Mouse (Mus musculus): Measurements from ENCODE around the gene Klhl7. TPM values are rescaled to one million over a fixed set of nuclear protein-coding genes. Genes with fewer than 3 reads are reported as not detected.

Klhl7 gene
- total and polyA plus RNA-seq, 3 experiments, result 13.5 to 19.7 TPM; not detected in 1

- Histone ChIP-seq H3K9ac (ENCODE audit: control insufficient read depth, low read depth, low read length, poor library complexity, severe bottlenecking) (no peak overlapping the region), H3K27me3 (ENCODE audit: control insufficient read depth in 1 of 2, insufficient read depth in 2 of 2, low read length in 2 of 2) (no peaks in the 10 kb centered on the region), H3K79me2 (ENCODE audit: control insufficient read depth, insufficient read depth, low read length, poor library complexity) (no peaks in the 10 kb centered on the region), H3K9me3 (replicated peaks; ENCODE audit: insufficient read depth, low read length) (no peaks in the 10 kb centered on the region), H3K27ac (ENCODE audit: control insufficient read depth, low read depth, low read length) (no peak overlapping the region), H3K4me3 (ENCODE audit: control insufficient read depth in 1 of 2, insufficient read depth in 1 of 2, low read depth in 2 of 2, low read length in 2 of 2) (no peak overlapping the region), H3K4me1 (ENCODE audit: control insufficient read depth in 1 of 2, insufficient read depth in 2 of 2, low read length in 2 of 2) (no peaks in the 10 kb centered on the region), H3K36me3 (ENCODE audit: control insufficient read depth in 1 of 2, insufficient read depth in 2 of 2, low read length in 2 of 2) (peaks cover 0 to 4% of the 10 kb centered on the region in 2 experiments; a peak in 1 of 4 replicates)
- DNase-seq (ENCODE audit: low read depth, low spot score), result no peak
- TF ChIP-seq ELF1 (IDR thresholded peaks at IDR 0.05; ENCODE audit: low read depth, low read length) (no peak), NRF1 (IDR thresholded peaks at IDR 0.05; ENCODE audit: insufficient read depth, low read depth, low read length, poor library complexity, severe bottlenecking) (no peak), TBP (IDR thresholded peaks at IDR 0.05; ENCODE audit: low read depth, low read length) (no peak)
Observed at GRCm38 (mm10) chr5:24182296-24182734, 81.9 kb downstream of the Klhl7 start.

DNA sequence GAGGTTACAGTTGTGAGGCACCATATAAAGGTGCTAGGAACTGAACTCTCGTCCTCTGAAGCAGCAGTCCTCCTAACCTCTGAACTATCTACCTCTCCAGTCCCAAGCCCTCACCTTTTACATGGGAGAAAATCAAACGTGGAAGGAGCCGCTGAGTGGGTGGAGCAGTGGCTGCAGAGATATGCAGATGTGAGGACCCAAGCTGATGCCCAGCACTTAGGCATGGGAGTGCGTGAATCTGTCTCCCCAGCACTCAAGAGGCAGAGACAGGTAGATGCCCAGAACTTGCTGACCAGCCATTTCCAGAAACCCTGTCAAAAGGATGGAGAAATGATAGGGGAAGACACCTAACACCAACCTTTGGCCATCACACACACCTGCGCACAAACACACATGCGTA lies 82.7 kb downstream of the Klhl7 start:
- Histone ChIP-seq H3K4me3 (ENCODE audit: control insufficient read depth in 1 of 2, insufficient read depth in 1 of 2, low read depth in 2 of 2, low read length in 2 of 2) (no peak overlapping the region), H3K9me3 (replicated peaks; ENCODE audit: insufficient read depth, low read length) (no peaks in the 10 kb centered on the region), H3K9ac (ENCODE audit: control insufficient read depth, low read depth, low read length, poor library complexity, severe bottlenecking) (no peak overlapping the region), H3K79me2 (ENCODE audit: control insufficient read depth, insufficient read depth, low read length, poor library complexity) (no peaks in the 10 kb centered on the region), H3K27ac (ENCODE audit: control insufficient read depth, low read depth, low read length) (no peak overlapping the region), H3K4me1 (ENCODE audit: control insufficient read depth in 1 of 2, insufficient read depth in 2 of 2, low read length in 2 of 2) (no peaks in the 10 kb centered on the region), H3K27me3 (ENCODE audit: control insufficient read depth in 1 of 2, insufficient read depth in 2 of 2, low read length in 2 of 2) (no peaks in the 10 kb centered on the region), H3K36me3 (ENCODE audit: control insufficient read depth in 1 of 2, insufficient read depth in 2 of 2, low read length in 2 of 2) (peaks cover 0 to 4% of the 10 kb centered on the region in 2 experiments; a peak in 1 of 4 replicates)
- DNase-seq (ENCODE audit: low read depth, low spot score), result no peak
- TF ChIP-seq HCFC1 (IDR thresholded peaks at IDR 0.05; ENCODE audit: low read depth, low read length) (no peak), MXI1 (IDR thresholded peaks at IDR 0.05; ENCODE audit: low read depth, low read length) (no peak), POLR2AphosphoS5 (IDR thresholded peaks at IDR 0.05; ENCODE audit: borderline replicate concordance, low read depth, low read length) (no peak), NELFE (IDR thresholded peaks at IDR 0.05; ENCODE audit: low read depth, low read length) (no peak), UBTF (IDR thresholded peaks at IDR 0.05; ENCODE audit: borderline replicate concordance, insufficient read depth, low read depth, low read length) (no peak), ETS1 (IDR thresholded peaks at IDR 0.05; ENCODE audit: low read depth, low read length) (no peak)

GRCm38 (mm10) chr5:24184011-24184410 lies 83.6 kb downstream of the Klhl7 start:
- Histone ChIP-seq H3K4me1 (ENCODE audit: control insufficient read depth in 1 of 2, insufficient read depth in 2 of 2, low read length in 2 of 2) (no peaks in the 10 kb centered on the region), H3K79me2 (ENCODE audit: control insufficient read depth, insufficient read depth, low read length, poor library complexity) (no peaks in the 10 kb centered on the region), H3K27me3 (ENCODE audit: control insufficient read depth in 1 of 2, insufficient read depth in 2 of 2, low read length in 2 of 2) (no peaks in the 10 kb centered on the region), H3K36me3 (ENCODE audit: control insufficient read depth in 1 of 2, insufficient read depth in 2 of 2, low read length in 2 of 2) (peaks cover 0 to 4% of the 10 kb centered on the region in 2 experiments; a peak in 1 of 4 replicates), H3K4me3 (ENCODE audit: control insufficient read depth in 1 of 2, insufficient read depth in 1 of 2, low read depth in 2 of 2, low read length in 2 of 2) (no peak overlapping the region), H3K9ac (ENCODE audit: control insufficient read depth, low read depth, low read length, poor library complexity, severe bottlenecking) (no peak overlapping the region), H3K9me3 (replicated peaks; ENCODE audit: insufficient read depth, low read length) (no peaks in the 10 kb centered on the region), H3K27ac (ENCODE audit: control insufficient read depth, low read depth, low read length) (no peak overlapping the region)
- TF ChIP-seq MAX (IDR thresholded peaks at IDR 0.05; ENCODE audit: low read length) (no peak), POLR2AphosphoS2 (IDR thresholded peaks at IDR 0.05; ENCODE audit: low read length) (no peak), SIN3A (IDR thresholded peaks at IDR 0.05; ENCODE audit: low read length) (no peak), UBTF (IDR thresholded peaks at IDR 0.05; ENCODE audit: borderline replicate concordance, insufficient read depth, low read depth, low read length) (no peak), RCOR1 (IDR thresholded peaks at IDR 0.05; ENCODE audit: low read depth, low read length) (no peak), JUND (IDR thresholded peaks at IDR 0.05; ENCODE audit: low read depth, low read length) (no peak), RAD21 (IDR thresholded peaks at IDR 0.05; ENCODE audit: low read depth, low read length) (no peak), CHD2 (IDR thresholded peaks at IDR 0.05; ENCODE audit: low read length) (no peak), ZMIZ1 (IDR thresholded peaks at IDR 0.05; ENCODE audit: low read depth, low read length) (no peak), NELFE (IDR thresholded peaks at IDR 0.05; ENCODE audit: low read depth, low read length) (no peak), ELF1 (IDR thresholded peaks at IDR 0.05; ENCODE audit: low read depth, low read length) (no peak), USF1 (IDR thresholded peaks at IDR 0.05; ENCODE audit: low read depth, low read length) (no peak)
- no peak for DNase-seq (ENCODE audit: low read depth, low spot score)
